Mouse (Mus musculus) stomach, embryonic 15.5 days (tissue): ENCODE data around the gene Hs6st3. TPM values are rescaled to one million over a fixed set of nuclear protein-coding genes. Genes with fewer than 3 reads are reported as not detected.
A peak's percentile ranks its signal among the peaks of the same experiment; 100 is the strongest.

Experiments
- ATAC-seq: fragments of 200-750 bp; cut with Nextera tagmentation; 2 replicates; pipeline ENCODE4 v1.8.0; 2017; ENCODE audit warnings: low read depth, moderate number of reproducible peaks, moderate TSS enrichment; ENCODE audit not compliant: insufficient read depth, low FRiP score
- H3K27ac ChIP-seq: fragments of 300-500 bp; sonication (generic); 2 replicates; pipeline ENCODE4 v1.5.1; 2015; ENCODE audit warnings: mild to moderate bottlenecking, inconsistent platforms
- H3K27me3 ChIP-seq: fragments of 300-500 bp; sonication (generic); replicated peaks from 2 replicates; pipeline ENCODE4 v1.6.1; 2015; ENCODE audit warnings: inconsistent platforms
- H3K36me3 ChIP-seq: fragments of 300-500 bp; sonication (generic); 2 replicates; pipeline ENCODE4 v1.6.1; 2015; ENCODE audit warnings: inconsistent platforms
- H3K4me1 ChIP-seq: fragments of 300-500 bp; sonication (generic); 2 replicates; pipeline ENCODE4 v1.6.1; 2015; ENCODE audit warnings: inconsistent platforms
- H3K4me2 ChIP-seq: fragments of 300-500 bp; sonication (generic); 2 replicates; pipeline ENCODE4 v1.6.1; 2015; ENCODE audit warnings: mild to moderate bottlenecking, inconsistent platforms
- H3K4me3 ChIP-seq: fragments of 300-500 bp; sonication (generic); replicated peaks from 2 replicates; pipeline ENCODE4 v1.5.1; 2015; ENCODE audit warnings: inconsistent platforms
- H3K9ac ChIP-seq: fragments of 300-500 bp; sonication (generic); 2 replicates; pipeline ENCODE4 v1.6.1; 2015; ENCODE audit warnings: inconsistent platforms
- H3K9me3 ChIP-seq: fragments of 300-500 bp; sonication (generic); 2 replicates; pipeline ENCODE4 v1.6.1; 2016; ENCODE audit warnings: inconsistent platforms
- WGBS: fragments of 180-500 bp; shearing (Covaris S2); methylation state at CpG from one replicate; pipeline ENCODE4 v1.1.7; 2015; 5-methylcytosine and 5-hydroxymethylcytosine counted together
- polyA plus RNA-seq: library from polyadenylated mRNA; unstranded; fragments of >200 nt; fragmentation: Nextera tagmentation; extraction: Ambion mirVana; gene quantifications from 2 replicates; pipeline ENCODE4 v1.2.1, GENCODE M21; 2015

Gene Hs6st3
- polyA plus RNA-seq, 1 experiment from 2014 or later = 0.19 TPM

- H3K4me3 ChIP-seq = no peak overlapping the region
- WGBS = 71% methylated on average over 3 of the region's 3 CpGs
- H3K36me3 ChIP-seq = no peaks in the 10 kb centered on the region
- H3K27me3 ChIP-seq = no peaks in the 10 kb centered on the region
- H3K9ac ChIP-seq = no peak overlapping the region
- no peak overlapping the region for H3K4me2 ChIP-seq
- no peaks in the 10 kb centered on the region for H3K9me3 ChIP-seq
- ATAC-seq = no peak
- H3K4me1 ChIP-seq = no peaks in the 10 kb centered on the region
- no peak overlapping the region for H3K27ac ChIP-seq
Measured at GRCm38 (mm10) chr14:119367866-119368425, 229.8 kb downstream of the Hs6st3 start.

GRCm38 (mm10) chr14:119369274-119369673, 231.1 kb downstream of the Hs6st3 start:
- H3K36me3 ChIP-seq = no peaks in the 10 kb centered on the region
- H3K27me3 ChIP-seq = no peaks in the 10 kb centered on the region
- H3K4me3 ChIP-seq = no peak overlapping the region
- no peak overlapping the region for H3K27ac ChIP-seq
- H3K4me1 ChIP-seq = no peaks in the 10 kb centered on the region
- ATAC-seq = no peak
- no peaks in the 10 kb centered on the region for H3K9me3 ChIP-seq
- 66% methylated on average over 8 of the region's 8 CpGs for WGBS
- H3K4me2 ChIP-seq = no peak overlapping the region
- no peak overlapping the region for H3K9ac ChIP-seq

GRCm38 (mm10) chr14:119370013-119370412, 231.9 kb downstream of the Hs6st3 start:
- Histone ChIP-seq H3K4me3 (no peak overlapping the region), H3K27ac (no peak overlapping the region), H3K36me3 (no peaks in the 10 kb centered on the region), H3K4me2 (no peak overlapping the region), H3K4me1 (no peaks in the 10 kb centered on the region), H3K27me3 (no peaks in the 10 kb centered on the region), H3K9ac (no peak overlapping the region), H3K9me3 (no peaks in the 10 kb centered on the region)
- ATAC-seq = no peak
- 85% methylated on average over 7 of the region's 7 CpGs for WGBS

DNA sequence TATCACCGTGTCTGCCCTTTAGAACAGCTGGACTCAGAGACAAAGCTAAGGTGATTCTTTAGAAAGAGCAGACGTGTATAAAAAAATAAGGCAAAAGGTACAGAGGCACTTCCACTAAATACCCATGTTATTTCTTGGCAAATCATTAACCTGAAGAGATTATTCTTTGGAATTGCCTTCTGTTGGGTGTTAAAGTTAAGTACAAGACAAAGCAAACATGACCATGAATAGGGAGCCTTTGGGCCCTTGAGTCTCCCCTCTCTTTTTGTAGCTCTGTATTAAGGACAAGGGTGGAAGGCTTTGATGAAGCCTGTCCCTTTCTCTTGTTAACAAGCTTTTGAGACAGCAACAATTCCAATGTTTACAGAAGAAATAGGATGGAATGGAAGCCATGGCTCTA, 241.2 kb downstream of the Hs6st3 start:
- no peak overlapping the region for H3K4me2 ChIP-seq
- H3K4me3 ChIP-seq = no peak overlapping the region
- H3K9ac ChIP-seq = no peak overlapping the region
- 56% methylated on average over 2 of the region's 2 CpGs for WGBS
- no peaks in the 10 kb centered on the region for H3K27me3 ChIP-seq
- H3K4me1 ChIP-seq = no peaks in the 10 kb centered on the region
- H3K36me3 ChIP-seq = no peaks in the 10 kb centered on the region
- H3K9me3 ChIP-seq = no peaks in the 10 kb centered on the region
- ATAC-seq = peak; percentile 70; the same call in 1 of the 2 replicates
- H3K27ac ChIP-seq = no peak overlapping the region

DNA sequence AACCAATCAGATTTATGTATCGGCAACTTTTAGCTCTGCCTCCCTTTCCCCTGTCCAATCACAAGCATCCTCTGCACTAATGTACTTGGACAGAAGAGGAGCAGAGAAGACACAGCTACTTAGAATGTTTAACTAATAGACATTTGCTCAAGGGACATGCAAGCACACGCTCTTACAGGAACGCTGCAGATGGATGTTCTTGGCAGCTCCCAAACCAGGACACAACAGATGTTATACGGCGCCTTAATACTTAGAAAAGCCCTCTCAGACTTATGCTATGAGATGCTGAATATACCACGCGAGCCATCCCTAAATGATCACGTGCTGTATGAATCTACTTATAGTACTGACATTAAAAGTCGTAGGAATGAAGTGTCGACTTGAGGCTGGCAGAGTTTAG, 263.5 kb downstream of the Hs6st3 start:
- no peaks in the 10 kb centered on the region for H3K4me1 ChIP-seq
- no peaks in the 10 kb centered on the region for H3K9me3 ChIP-seq
- no peak overlapping the region for H3K27ac ChIP-seq
- ATAC-seq = no peak
- no peak overlapping the region for H3K9ac ChIP-seq
- no peak overlapping the region for H3K4me3 ChIP-seq
- H3K4me2 ChIP-seq = no peak overlapping the region
- WGBS = 80% methylated on average over 10 of the region's 10 CpGs
- H3K36me3 ChIP-seq = no peaks in the 10 kb centered on the region
- H3K27me3 ChIP-seq = no peaks in the 10 kb centered on the region

DNA sequence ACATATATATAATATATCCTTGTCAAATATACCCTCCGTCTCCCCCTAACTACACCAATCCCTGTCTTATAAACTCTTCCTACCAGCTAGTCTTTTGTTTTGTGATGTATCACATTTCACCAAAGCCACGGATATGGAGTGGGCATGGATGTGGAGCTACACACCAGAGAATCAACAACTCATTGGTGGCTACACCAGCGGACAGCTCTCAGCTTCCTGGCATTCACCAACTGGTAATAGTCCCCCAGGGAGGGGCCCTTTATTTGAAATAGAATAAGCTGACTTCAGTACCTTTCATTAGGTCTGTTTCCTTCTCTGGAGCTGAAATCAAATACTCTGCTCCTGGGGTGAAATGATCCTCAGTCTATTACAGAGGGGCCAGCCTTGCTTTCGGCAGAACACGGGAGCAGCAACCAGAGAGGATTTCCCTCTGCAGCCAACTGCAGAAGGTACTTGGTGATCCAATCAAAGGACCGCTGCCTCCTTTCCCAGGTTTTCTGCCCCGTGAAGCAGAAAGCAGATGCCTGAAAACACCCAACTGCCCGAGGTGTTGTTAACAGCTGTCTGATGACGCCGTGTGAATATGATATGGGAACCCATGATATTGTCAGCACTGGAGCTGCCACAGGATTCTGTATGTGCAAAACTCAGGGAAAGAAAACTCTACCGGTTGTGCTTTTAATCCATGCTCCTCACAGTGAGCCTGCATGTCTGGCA, 271.4 kb downstream of the Hs6st3 start:
- no peak overlapping the region for H3K9ac ChIP-seq
- no peak overlapping the region for H3K27ac ChIP-seq
- WGBS = 74% methylated on average over 11 of the region's 11 CpGs
- H3K27me3 ChIP-seq = no peaks in the 10 kb centered on the region
- no peaks in the 10 kb centered on the region for H3K4me1 ChIP-seq
- no peak overlapping the region for H3K4me2 ChIP-seq
- ATAC-seq = no peak
- no peaks in the 10 kb centered on the region for H3K36me3 ChIP-seq
- no peak overlapping the region for H3K4me3 ChIP-seq
- no peaks in the 10 kb centered on the region for H3K9me3 ChIP-seq

- 82% methylated on average over 5 of the region's 5 CpGs for WGBS
- ATAC-seq = no peak
- no peaks in the 10 kb centered on the region for H3K9me3 ChIP-seq
Measured at GRCm38 (mm10) chr14:119422894-119423293, 284.8 kb downstream of the Hs6st3 start.

DNA sequence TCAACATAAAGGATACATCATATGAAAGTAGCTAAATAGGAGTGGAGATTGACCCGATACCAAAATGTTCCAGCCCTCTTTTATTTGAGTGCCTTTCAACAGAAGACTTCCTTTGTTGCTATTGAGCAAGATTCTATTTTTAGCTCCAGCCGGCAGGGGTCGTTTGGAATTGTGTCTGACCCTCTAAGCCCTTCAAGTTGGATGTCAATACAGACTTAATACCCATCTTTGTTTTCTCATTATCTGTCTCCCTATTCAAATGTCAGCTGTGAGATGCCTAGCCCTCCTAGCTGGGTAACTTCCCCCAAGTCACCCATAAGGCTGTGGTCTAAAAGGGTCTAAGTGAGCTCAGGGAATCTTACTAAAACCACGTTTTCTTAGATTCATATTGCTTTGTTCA, 312.3 kb downstream of the Hs6st3 start:
- WGBS = 28% methylated on average over 4 of the region's 4 CpGs
- Histone ChIP-seq H3K4me2 (no peak overlapping the region), H3K9ac (no peak overlapping the region), H3K4me3 (no peak overlapping the region), H3K27ac (no peak overlapping the region), H3K27me3 (no peaks in the 10 kb centered on the region), H3K9me3 (no peaks in the 10 kb centered on the region), H3K36me3 (no peaks in the 10 kb centered on the region), H3K4me1 (no peaks in the 10 kb centered on the region)
- ATAC-seq = no peak

More at GRCm38 (mm10) chr14:119422894-119423293, 284.8 kb downstream of the Hs6st3 start:
- Histone ChIP-seq H3K27ac (no peak overlapping the region), H3K4me1 (no peaks in the 10 kb centered on the region), H3K4me2 (no peak overlapping the region), H3K36me3 (no peaks in the 10 kb centered on the region), H3K9ac (no peak overlapping the region), H3K4me3 (no peak overlapping the region), H3K27me3 (no peaks in the 10 kb centered on the region)

DNA sequence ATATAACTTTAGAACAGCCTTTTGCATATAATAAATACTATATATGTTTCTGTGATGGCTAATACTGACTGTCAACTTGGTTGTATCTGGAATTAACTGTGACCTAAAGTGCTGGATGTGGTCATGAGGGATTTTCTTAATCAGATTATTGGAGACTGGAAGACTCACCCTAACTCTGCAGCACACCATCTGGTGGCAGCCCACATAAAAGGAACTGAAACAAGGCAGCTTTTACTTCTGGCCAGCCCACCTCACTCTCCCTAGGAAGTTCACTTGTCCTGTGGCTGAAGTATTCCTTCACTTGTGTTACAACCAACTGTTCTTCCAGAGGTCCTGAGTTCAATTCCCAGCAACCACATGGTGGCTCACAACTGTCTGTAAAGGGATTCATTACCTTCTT, 313.5 kb downstream of the Hs6st3 start:
- no peaks in the 10 kb centered on the region for H3K27me3 ChIP-seq
- H3K9ac ChIP-seq = no peak overlapping the region
- no peaks in the 10 kb centered on the region for H3K4me1 ChIP-seq
- no peaks in the 10 kb centered on the region for H3K9me3 ChIP-seq
- no peak for ATAC-seq
- no peak overlapping the region for H3K4me3 ChIP-seq
- H3K4me2 ChIP-seq = no peak overlapping the region
- H3K36me3 ChIP-seq = no peaks in the 10 kb centered on the region
- no peak overlapping the region for H3K27ac ChIP-seq

DNA sequence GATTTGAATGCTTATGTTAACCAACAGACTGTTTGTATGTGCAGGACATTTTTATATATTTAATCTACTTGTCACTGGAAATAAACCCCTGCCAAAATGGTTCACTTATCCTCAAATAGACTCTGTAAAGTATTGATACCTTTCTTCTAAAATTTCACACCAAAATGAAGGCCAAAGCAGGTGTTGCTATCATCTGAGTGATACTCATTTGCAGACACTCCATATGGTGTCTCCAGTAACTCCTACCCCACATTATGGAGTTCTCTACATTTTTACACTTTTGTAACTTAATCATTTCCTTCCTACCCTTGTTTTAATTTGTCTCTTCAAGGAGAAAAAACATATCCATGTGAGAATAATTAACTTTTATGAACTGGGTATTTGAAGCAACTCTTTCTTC, 314.2 kb downstream of the Hs6st3 start:
- Histone ChIP-seq H3K4me1 (no peaks in the 10 kb centered on the region), H3K9ac (no peak overlapping the region), H3K4me2 (no peak overlapping the region), H3K9me3 (no peaks in the 10 kb centered on the region), H3K27ac (no peak overlapping the region), H3K27me3 (no peaks in the 10 kb centered on the region), H3K4me3 (no peak overlapping the region), H3K36me3 (no peaks in the 10 kb centered on the region)
- no peak for ATAC-seq

DNA sequence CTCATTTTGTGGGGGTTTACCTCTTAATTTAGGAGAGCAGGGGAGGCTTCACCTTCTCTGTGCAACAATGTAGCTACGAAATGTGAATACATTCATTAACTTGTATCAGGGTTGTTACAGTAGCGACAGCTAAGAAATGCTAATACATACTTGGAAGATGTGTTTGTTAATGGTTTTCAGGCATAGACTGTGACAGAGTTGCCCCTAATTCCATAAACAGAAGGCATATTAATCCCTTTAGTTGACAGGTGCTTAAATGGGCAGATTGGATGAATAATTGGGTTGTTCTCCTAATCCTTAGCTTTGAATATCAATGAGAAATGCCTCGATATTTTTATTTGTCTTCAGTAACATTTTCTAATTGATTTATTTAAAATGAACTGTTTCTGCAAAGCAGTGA, 314.7 kb downstream of the Hs6st3 start:
- WGBS = 81% methylated on average over 3 of the region's 3 CpGs
- Histone ChIP-seq H3K9ac (no peak overlapping the region), H3K27ac (no peak overlapping the region), H3K4me3 (no peak overlapping the region), H3K4me1 (no peaks in the 10 kb centered on the region), H3K27me3 (no peaks in the 10 kb centered on the region), H3K36me3 (no peaks in the 10 kb centered on the region), H3K4me2 (no peak overlapping the region), H3K9me3 (no peaks in the 10 kb centered on the region)
- no peak for ATAC-seq

GRCm38 (mm10) chr14:119464308-119464707, 326.2 kb downstream of the Hs6st3 start:
- WGBS = 85% methylated on average over 5 of the region's 5 CpGs
- Histone ChIP-seq H3K4me2 (no peak overlapping the region), H3K27ac (no peak overlapping the region), H3K36me3 (no peaks in the 10 kb centered on the region), H3K4me3 (no peak overlapping the region), H3K27me3 (no peaks in the 10 kb centered on the region), H3K9me3 (no peaks in the 10 kb centered on the region), H3K9ac (no peak overlapping the region), H3K4me1 (no peaks in the 10 kb centered on the region)
- ATAC-seq = no peak

DNA sequence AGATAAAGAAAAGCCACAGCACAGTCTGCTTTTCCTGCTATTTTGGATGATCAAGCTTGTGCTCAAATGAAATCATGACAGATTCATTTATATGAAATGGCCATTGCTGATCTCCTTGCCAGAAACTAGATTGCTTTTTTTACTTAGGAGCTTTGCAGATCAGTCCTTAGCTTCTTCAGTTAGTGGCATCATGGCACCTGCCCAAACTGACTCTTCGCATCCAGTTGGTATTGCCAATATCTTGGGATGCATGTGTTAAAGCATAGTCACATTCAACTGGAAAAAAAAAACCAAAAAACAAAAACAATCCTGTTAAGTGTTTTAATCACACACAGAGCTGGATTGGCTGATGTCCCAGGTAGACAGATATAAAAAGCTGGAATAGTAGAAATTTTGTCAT, 326.7 kb downstream of the Hs6st3 start:
- no peak overlapping the region for H3K4me2 ChIP-seq
- no peak overlapping the region for H3K4me3 ChIP-seq
- H3K9ac ChIP-seq = no peak overlapping the region
- 98% methylated on average over 1 of the region's 1 CpGs for WGBS
- H3K36me3 ChIP-seq = no peaks in the 10 kb centered on the region
- no peaks in the 10 kb centered on the region for H3K9me3 ChIP-seq
- no peak for ATAC-seq
- H3K27me3 ChIP-seq = no peaks in the 10 kb centered on the region
- H3K27ac ChIP-seq = no peak overlapping the region
- no peaks in the 10 kb centered on the region for H3K4me1 ChIP-seq
